Mouse (Mus musculus): ENCODE results near the gene Itgav. TPM values are rescaled to one million over a fixed set of nuclear protein-coding genes. Genes with fewer than 3 reads are reported as not detected.
"Not testable (repeated sequence)": the region's sequence is repeated elsewhere in the genome, so short reads cannot be mapped to it uniquely, and the experiment has no call there.

Itgav gene
- polyA plus RNA-seq, 2 experiments: 4.1 to 11.2 TPM

GRCm38 (mm10) chr2:83699324-83699723, 24.9 kb upstream of the Itgav start:
- Histone ChIP-seq H3K36me3 (replicated peaks; ENCODE audit: control insufficient read depth, insufficient read depth, low read depth) (no peaks in the 10 kb centered on the region), H3K4me1 (replicated peaks; ENCODE audit: control insufficient read depth in 2 of 2, insufficient read depth in 2 of 2, low read length in 1 of 2) (0 out of 4 replicates have a peak, but pooled peaks cover 0 to 3% of the 10 kb centered on the region in 2 experiments), H3K27ac (no peak overlapping the region), H3K9ac (replicated peaks) (no peak overlapping the region), H3K4me2 (ENCODE audit: low read depth) (no peak overlapping the region), H3K9me3 (ENCODE audit: control insufficient read depth, low read length) (no peaks in the 10 kb centered on the region), H3K4me3 (ENCODE audit: insufficient read depth in 1 of 2, low read depth in 2 of 2, low read length in 2 of 2) (no peak overlapping the region), H3K27me3 (ENCODE audit: control insufficient read depth, insufficient read depth, low read length) (no peaks in the 10 kb centered on the region)
- ATAC-seq (ENCODE audit: insufficient read depth): no peak
- WGBS (ENCODE audit: insufficient replicate concordance): 18% methylated on average over 1 of the region's 1 CpGs
- no peak for DNase-seq (ENCODE audit: low read depth in 3 of 3, low spot score in 3 of 3)
- TF ChIP-seq CTCF (IDR thresholded peaks at IDR 0.05; ENCODE audit: low read depth) (no peak), EP300 (IDR thresholded peaks at IDR 0.05; ENCODE audit: low read depth) (no peak)

- H3K4me3 ChIP-seq (ENCODE audit: insufficient read depth in 1 of 2, low read depth in 2 of 2, low read length in 2 of 2): no peak overlapping the region
- TF ChIP-seq CTCF (IDR thresholded peaks at IDR 0.05; ENCODE audit: low read depth): no peak
- TF ChIP-seq EP300 (IDR thresholded peaks at IDR 0.05; ENCODE audit: low read depth): no peak
- no peak for ATAC-seq (ENCODE audit: insufficient read depth)
- H3K9ac ChIP-seq (replicated peaks): no peak overlapping the region
- no peak overlapping the region for H3K4me2 ChIP-seq (ENCODE audit: low read depth)
- 0 out of 4 replicates have a peak, but pooled peaks cover 0 to 4% of the 10 kb centered on the region in 2 experiments for H3K4me1 ChIP-seq (replicated peaks; ENCODE audit: control insufficient read depth in 2 of 2, insufficient read depth in 2 of 2, low read length in 1 of 2)
- no peaks in the 10 kb centered on the region for H3K9me3 ChIP-seq (ENCODE audit: control insufficient read depth, low read length)
- 59% methylated on average over 4 of the region's 4 CpGs for WGBS (ENCODE audit: insufficient replicate concordance)
- no peak overlapping the region for H3K27ac ChIP-seq
- no peaks in the 10 kb centered on the region for H3K27me3 ChIP-seq (ENCODE audit: control insufficient read depth, insufficient read depth, low read length)
- H3K36me3 ChIP-seq (replicated peaks; ENCODE audit: control insufficient read depth, insufficient read depth, low read depth): no peaks in the 10 kb centered on the region
- DNase-seq (ENCODE audit: low read depth in 3 of 3, low spot score in 3 of 3): no peak
Measured at GRCm38 (mm10) chr2:83700667-83701066, 23.5 kb upstream of the Itgav start.

GRCm38 (mm10) chr2:83702411-83702810, 21.8 kb upstream of the Itgav start:
- H3K9ac ChIP-seq (replicated peaks): no peak overlapping the region
- WGBS (ENCODE audit: insufficient replicate concordance): 83% methylated on average over 7 of the region's 7 CpGs

GRCm38 (mm10) chr2:83705580-83706158, 18.5 kb upstream of the Itgav start:
- Histone ChIP-seq H3K36me3 (replicated peaks; ENCODE audit: control insufficient read depth, insufficient read depth, low read depth) (no peaks in the 10 kb centered on the region), H3K4me1 (replicated peaks; ENCODE audit: control insufficient read depth in 2 of 2, insufficient read depth in 2 of 2, low read length in 1 of 2) (peaks cover 0 to 13% of the 10 kb centered on the region in 2 experiments; a peak in 2 of 4 replicates), H3K9ac (replicated peaks) (no peak overlapping the region), H3K4me3 (ENCODE audit: insufficient read depth in 1 of 2, low read depth in 2 of 2, low read length in 2 of 2) (no peak overlapping the region), H3K9me3 (ENCODE audit: control insufficient read depth, low read length) (no peaks in the 10 kb centered on the region), H3K4me2 (ENCODE audit: low read depth) (no peak overlapping the region), H3K27me3 (ENCODE audit: control insufficient read depth, insufficient read depth, low read length) (no peaks in the 10 kb centered on the region), H3K27ac (no peak overlapping the region)
- 23% methylated on average over 9 of the region's 9 CpGs for WGBS (ENCODE audit: insufficient replicate concordance)
- ATAC-seq (ENCODE audit: insufficient read depth) (no peak), DNase-seq (ENCODE audit: low read depth in 3 of 3, low spot score in 3 of 3) (no peak)
- TF ChIP-seq EP300 (IDR thresholded peaks at IDR 0.05; ENCODE audit: low read depth): no peak
- no peak for TF ChIP-seq CTCF (IDR thresholded peaks at IDR 0.05; ENCODE audit: low read depth)

More at GRCm38 (mm10) chr2:83702411-83702810, 21.8 kb upstream of the Itgav start:
- no peak for DNase-seq (ENCODE audit: low read depth in 3 of 3, low spot score in 3 of 3)
- Histone ChIP-seq H3K4me2 (ENCODE audit: low read depth) (no peak overlapping the region), H3K9me3 (ENCODE audit: control insufficient read depth, low read length) (no peaks in the 10 kb centered on the region), H3K4me3 (ENCODE audit: insufficient read depth in 1 of 2, low read depth in 2 of 2, low read length in 2 of 2) (no peak overlapping the region), H3K27me3 (ENCODE audit: control insufficient read depth, insufficient read depth, low read length) (no peaks in the 10 kb centered on the region), H3K27ac (no peak overlapping the region), H3K4me1 (replicated peaks; ENCODE audit: control insufficient read depth in 2 of 2, insufficient read depth in 2 of 2, low read length in 1 of 2) (peaks cover 0 to 13% of the 10 kb centered on the region in 2 experiments; a peak in 2 of 4 replicates), H3K36me3 (replicated peaks; ENCODE audit: control insufficient read depth, insufficient read depth, low read depth) (no peaks in the 10 kb centered on the region)
- ATAC-seq (ENCODE audit: insufficient read depth): no peak
- TF ChIP-seq EP300 (IDR thresholded peaks at IDR 0.05; ENCODE audit: low read depth): no peak
- TF ChIP-seq CTCF (IDR thresholded peaks at IDR 0.05; ENCODE audit: low read depth): no peak

GRCm38 (mm10) chr2:83709896-83710524, 14.2 kb upstream of the Itgav start:
- Histone ChIP-seq H3K9me3 (ENCODE audit: control insufficient read depth, low read length) (no peaks in the 10 kb centered on the region), H3K27me3 (ENCODE audit: control insufficient read depth, insufficient read depth, low read length) (no peaks in the 10 kb centered on the region), H3K27ac (no peak overlapping the region), H3K9ac (replicated peaks) (no peak overlapping the region), H3K36me3 (replicated peaks; ENCODE audit: control insufficient read depth, insufficient read depth, low read depth) (no peaks in the 10 kb centered on the region), H3K4me3 (ENCODE audit: insufficient read depth in 1 of 2, low read depth in 2 of 2, low read length in 2 of 2) (no peak overlapping the region), H3K4me1 (replicated peaks; ENCODE audit: control insufficient read depth in 2 of 2, insufficient read depth in 2 of 2, low read length in 1 of 2) (peaks cover 0 to 10% of the 10 kb centered on the region in 2 experiments; a peak in 2 of 4 replicates), H3K4me2 (ENCODE audit: low read depth) (no peak overlapping the region)
- TF ChIP-seq CTCF (IDR thresholded peaks at IDR 0.05; ENCODE audit: low read depth): no peak
- no peak for TF ChIP-seq EP300 (IDR thresholded peaks at IDR 0.05; ENCODE audit: low read depth)
- ATAC-seq (ENCODE audit: insufficient read depth) (no peak), DNase-seq (ENCODE audit: low read depth in 3 of 3, low spot score in 3 of 3) (no peak)
- WGBS (ENCODE audit: insufficient replicate concordance): 46% methylated on average over 11 of the region's 11 CpGs

GRCm38 (mm10) chr2:83713281-83713680, 10.9 kb upstream of the Itgav start:
- not testable (repeated sequence) for H3K27me3 ChIP-seq (ENCODE audit: control insufficient read depth, insufficient read depth, low read length); ATAC-seq (ENCODE audit: insufficient read depth); H3K4me3 ChIP-seq (ENCODE audit: insufficient read depth in 1 of 2, low read depth in 2 of 2, low read length in 2 of 2); H3K36me3 ChIP-seq (replicated peaks; ENCODE audit: control insufficient read depth, insufficient read depth, low read depth); H3K4me2 ChIP-seq (ENCODE audit: low read depth); H3K9me3 ChIP-seq (ENCODE audit: control insufficient read depth, low read length); H3K4me1 ChIP-seq (replicated peaks; ENCODE audit: control insufficient read depth in 2 of 2, insufficient read depth in 2 of 2, low read length in 1 of 2); H3K9ac ChIP-seq (replicated peaks); H3K27ac ChIP-seq; DNase-seq (ENCODE audit: low read depth in 3 of 3, low spot score in 3 of 3)
- WGBS (ENCODE audit: insufficient replicate concordance): 64% methylated on average over 7 of the region's 7 CpGs
